Mouse (Mus musculus) ES-E14 (cell line): ENCODE measurements at regions not wholly inside any gene's neighbourhood (a gene's known extent, or its start where the extent isn't known, plus 50 kb on each side); places are given as distances from the start of the nearest gene placed in this dataset.

ENCODE experiments used
- DNase-seq: peaks from one replicate; pipeline ENCODE4 v3.0.0-alpha.2; 2013; ENCODE audit warnings: low read depth, low spot score
- H3K27ac ChIP-seq: 2 replicates; pipeline ENCODE4 v1.5.1; 2012; ENCODE audit warnings: low read depth, mild to moderate bottlenecking, low read length, moderate library complexity, mixed read lengths; ENCODE audit not compliant: poor library complexity, insufficient read depth, severe bottlenecking
- H3K36me3 ChIP-seq: 2 replicates; pipeline ENCODE4 v1.6.1; 2012; ENCODE audit warnings: mild to moderate bottlenecking, low read length, moderate library complexity, mixed read lengths; ENCODE audit not compliant: control insufficient read depth, poor library complexity, insufficient read depth, severe bottlenecking
- H3K4me1 ChIP-seq, 2 experiments: fragments of 150-350 bp in 1 of 2; sonication (generic) in 1 of 2; 2 replicates each; pipeline ENCODE4 v1.6.1; 2012; ENCODE audit warnings: low read length in 2 of 2, mild to moderate bottlenecking in 1 of 2, mixed read lengths in 1 of 2; ENCODE audit not compliant: control insufficient read depth in 2 of 2, insufficient read depth in 2 of 2, poor library complexity in 1 of 2
- H3K4me3 ChIP-seq, 2 experiments: fragments of 150-350 bp in 1 of 2; sonication (generic) in 1 of 2; 2 replicates each; pipeline ENCODE4 v1.5.1; 2012; ENCODE audit warnings: low read length in 2 of 2, low read depth in 1 of 2, mild to moderate bottlenecking in 1 of 2, mixed read lengths in 1 of 2; ENCODE audit not compliant: insufficient read depth in 1 of 2, poor library complexity in 1 of 2, severe bottlenecking in 1 of 2
- H3K9ac ChIP-seq: 2 replicates; pipeline ENCODE4 v1.6.1; 2012; ENCODE audit warnings: low read depth, mild to moderate bottlenecking, low read length, mixed read lengths; ENCODE audit not compliant: poor library complexity, insufficient read depth, severe bottlenecking
- H3K9me3 ChIP-seq: fragments of 150-350 bp; sonication (generic); 2 replicates; pipeline ENCODE4 v1.6.1; 2012; ENCODE audit warnings: low read depth, mild to moderate bottlenecking, low read length; ENCODE audit not compliant: control insufficient read depth, insufficient read depth
- CHD2 ChIP-seq: IDR thresholded peaks from 2 replicates; pipeline ENCODE4 v1.6.1; 2014; ENCODE audit warnings: mild to moderate bottlenecking, low read depth, low read length, inconsistent platforms
- HCFC1 ChIP-seq: IDR thresholded peaks from 2 replicates; pipeline ENCODE4 v1.6.1; 2012; ENCODE audit warnings: low read length, inconsistent platforms, borderline replicate concordance; ENCODE audit not compliant: insufficient read depth
- MAFK ChIP-seq: IDR thresholded peaks from 2 replicates; pipeline ENCODE4 v1.6.1; 2014; ENCODE audit warnings: mild to moderate bottlenecking, low read depth, low read length, inconsistent platforms; ENCODE audit not compliant: insufficient read depth
- ZC3H11A ChIP-seq: IDR thresholded peaks from 2 replicates; pipeline ENCODE4 v1.6.1; 2012; ENCODE audit warnings: low read depth, mild to moderate bottlenecking, inconsistent platforms, low read length, borderline replicate concordance
- ZNF384 ChIP-seq: IDR thresholded peaks from 2 replicates; pipeline ENCODE4 v1.6.1; 2012; ENCODE audit warnings: low read depth, low read length, inconsistent platforms
- in situ Hi-C, 2 experiments: fragments of 600-800 bp; cut with MboI; formaldehyde crosslinking; loops; one replicate each; pipeline ENCODE4 v1.15.1; 2025; ENCODE audit warnings: low sequenced_read_pairs in 2 of 2, inconsistent platforms in 1 of 2; ENCODE audit not compliant: unreplicated experiment in 2 of 2

- TF ChIP-seq ZC3H11A (no peak), HCFC1 (no peak)
- in situ Hi-C loops, result no loop called here
- Histone ChIP-seq H3K9ac (no peak overlapping the region), H3K9me3 (no peaks in the 10 kb centered on the region), H3K4me1 (no peaks in the 10 kb centered on the region), H3K27ac (no peak overlapping the region), H3K36me3 (no peaks in the 10 kb centered on the region), H3K4me3 (no peak overlapping the region)
- no peak for DNase-seq
Observed at GRCm38 (mm10) chr16:42808864-42809263, 66.8 kb upstream of the Zbtb20 start.

- no peak overlapping the region for H3K27ac ChIP-seq
- DNase-seq, result no peak
- no peak overlapping the region for H3K9ac ChIP-seq
- H3K4me3 ChIP-seq, result no peak overlapping the region
- TF ChIP-seq HCFC1, result no peak
- TF ChIP-seq ZNF384, result no peak
- no peak for TF ChIP-seq ZC3H11A
- no peak for TF ChIP-seq MAFK
- no peak for TF ChIP-seq CHD2
- no peaks in the 10 kb centered on the region for H3K9me3 ChIP-seq
- H3K4me1 ChIP-seq, result no peaks in the 10 kb centered on the region
- H3K36me3 ChIP-seq, result no peaks in the 10 kb centered on the region
- in situ Hi-C loops, result no loop called here
Observed at GRCm38 (mm10) chr16:42807536-42807935, 68.1 kb upstream of the Zbtb20 start.

GRCm38 (mm10) chr16:42803609-42804008 lies 72.1 kb upstream of the Zbtb20 start:
- Histone ChIP-seq H3K4me1 (no peaks in the 10 kb centered on the region), H3K9ac (no peak overlapping the region), H3K9me3 (no peaks in the 10 kb centered on the region), H3K36me3 (no peaks in the 10 kb centered on the region), H3K4me3 (no peak overlapping the region), H3K27ac (no peak overlapping the region)
- no peak for DNase-seq
- in situ Hi-C loops, result no loop called here
- no peak for TF ChIP-seq ZNF384

GRCm38 (mm10) chr16:42792571-42792970 lies 83.1 kb upstream of the Zbtb20 start:
- in situ Hi-C loops, result no loop called here
- Histone ChIP-seq H3K4me3 (no peak overlapping the region), H3K4me1 (no peaks in the 10 kb centered on the region), H3K9me3 (no peaks in the 10 kb centered on the region), H3K9ac (no peak overlapping the region), H3K27ac (no peak overlapping the region), H3K36me3 (no peaks in the 10 kb centered on the region)
- TF ChIP-seq ZC3H11A (no peak), ZNF384 (no peak), HCFC1 (no peak), MAFK (no peak), CHD2 (no peak)
- DNase-seq, result no peak

GRCm38 (mm10) chr16:42784712-42785111 lies 91.0 kb upstream of the Zbtb20 start:
- in situ Hi-C loops, result no loop called here
- TF ChIP-seq MAFK (no peak), ZNF384 (no peak), CHD2 (no peak), HCFC1 (no peak), ZC3H11A (no peak)
- Histone ChIP-seq H3K4me1 (peaks cover 6 to 16% of the 10 kb centered on the region in 2 experiments), H3K36me3 (no peaks in the 10 kb centered on the region), H3K4me3 (no peak overlapping the region), H3K9me3 (no peaks in the 10 kb centered on the region), H3K27ac (no peak overlapping the region), H3K9ac (no peak overlapping the region)
- DNase-seq, result no peak
